Mouse (Mus musculus): ENCODE measurements at regions not wholly inside any gene's neighbourhood (a gene's known extent, or its start where the extent isn't known, plus 50 kb on each side); places are given as distances from the start of the nearest gene placed in this dataset.

DNA sequence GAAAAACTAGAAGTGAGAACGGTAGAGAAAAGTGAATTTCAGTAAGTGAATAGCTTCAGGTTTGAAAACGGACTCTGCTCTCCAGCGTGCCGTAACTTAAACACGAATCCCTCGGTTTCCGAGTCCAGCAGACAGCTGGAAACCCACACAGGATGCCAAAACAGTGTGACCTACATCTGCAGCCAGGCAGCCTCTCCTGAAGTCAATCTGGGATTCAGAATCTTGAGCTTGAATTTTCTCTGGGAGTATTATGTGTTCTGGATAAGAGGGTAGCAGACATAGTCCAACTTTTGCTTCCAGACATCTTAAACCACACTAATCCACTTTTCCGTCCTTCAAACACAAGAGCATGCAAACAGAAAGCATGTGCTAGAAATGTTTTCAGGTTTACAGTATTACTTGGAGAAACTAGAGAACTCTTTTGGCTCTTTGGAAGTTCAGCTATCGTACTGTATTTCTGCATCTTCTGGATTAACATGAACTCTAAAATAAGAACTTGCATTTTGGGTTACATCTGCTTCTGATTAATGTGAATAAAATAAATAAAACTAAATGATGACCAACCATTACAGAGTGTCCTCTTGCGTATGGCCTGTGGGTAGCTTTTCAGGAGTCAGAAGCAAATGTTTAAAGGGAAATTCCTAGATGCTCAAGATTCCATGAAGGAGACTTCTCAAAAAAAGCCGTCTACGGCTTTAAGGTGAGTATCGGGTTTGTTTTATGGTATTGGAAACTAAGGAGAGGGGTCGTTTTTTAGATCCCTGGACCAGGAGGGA lies 89.4 kb upstream of the Spats2l start:
- Histone ChIP-seq H3K4me1 (no peaks in the 10 kb centered on the region), H3K27me3 (replicated peaks) (no peaks in the 10 kb centered on the region), H3K4me2 (no peak overlapping the region), H3K9ac (no peak overlapping the region), H3K36me3 (replicated peaks) (no peaks in the 10 kb centered on the region), H3K9me3 (no peaks in the 10 kb centered on the region), H3K27ac (no peak overlapping the region), H3K4me3 (no peak overlapping the region)
- ATAC-seq (replicated peaks) = no peak
- whole genome bisulfite sequencing = 91% methylated on average over 14 of the region's 14 CpGs

DNA sequence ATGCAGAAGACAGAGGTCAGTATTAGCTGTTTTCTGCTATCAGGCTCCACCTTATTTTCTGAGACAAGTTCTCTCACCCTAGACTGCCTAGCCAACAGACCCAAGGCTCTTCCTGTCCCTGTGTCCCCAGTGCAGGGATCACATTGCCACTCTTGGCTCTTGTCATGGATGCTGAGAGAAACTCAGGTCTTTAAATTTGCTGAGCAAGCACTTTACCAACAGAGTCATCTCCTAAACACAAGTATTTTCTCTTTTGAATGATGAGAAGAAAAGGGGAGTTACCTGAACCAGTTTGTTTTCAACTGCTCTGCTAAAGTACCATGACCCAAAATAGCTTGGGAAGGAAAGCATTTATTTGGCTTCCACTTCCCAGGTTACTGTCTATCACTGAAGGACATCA lies 84.7 kb upstream of the Spats2l start:
- Histone ChIP-seq H3K9me3 (no peaks in the 10 kb centered on the region), H3K36me3 (replicated peaks) (no peaks in the 10 kb centered on the region), H3K9ac (no peak overlapping the region), H3K4me2 (no peak overlapping the region), H3K27ac (no peak overlapping the region), H3K27me3 (replicated peaks) (no peaks in the 10 kb centered on the region), H3K4me1 (no peaks in the 10 kb centered on the region), H3K4me3 (no peak overlapping the region)
- no peak for ATAC-seq (replicated peaks)

DNA sequence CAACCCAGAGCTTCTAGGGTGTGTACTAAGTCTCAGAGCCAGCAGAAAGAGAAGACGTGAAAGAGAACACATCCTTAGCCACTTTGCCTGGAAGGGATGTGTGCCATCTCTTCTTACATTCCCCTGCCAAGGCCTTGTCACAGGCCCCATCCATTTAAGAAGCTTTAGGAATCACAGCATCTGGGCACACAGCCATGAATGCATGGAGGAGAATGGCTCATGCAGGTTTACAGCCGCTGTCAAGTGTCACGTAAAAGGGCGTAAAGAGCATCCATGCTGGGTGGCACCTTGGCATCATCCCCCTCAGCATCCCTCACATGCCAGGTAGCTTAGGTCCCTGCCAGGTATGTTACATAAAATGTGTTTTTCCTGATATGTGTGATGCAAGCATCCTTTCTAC lies 66.1 kb upstream of the Spats2l start:
- no peak for ATAC-seq (replicated peaks)

DNA sequence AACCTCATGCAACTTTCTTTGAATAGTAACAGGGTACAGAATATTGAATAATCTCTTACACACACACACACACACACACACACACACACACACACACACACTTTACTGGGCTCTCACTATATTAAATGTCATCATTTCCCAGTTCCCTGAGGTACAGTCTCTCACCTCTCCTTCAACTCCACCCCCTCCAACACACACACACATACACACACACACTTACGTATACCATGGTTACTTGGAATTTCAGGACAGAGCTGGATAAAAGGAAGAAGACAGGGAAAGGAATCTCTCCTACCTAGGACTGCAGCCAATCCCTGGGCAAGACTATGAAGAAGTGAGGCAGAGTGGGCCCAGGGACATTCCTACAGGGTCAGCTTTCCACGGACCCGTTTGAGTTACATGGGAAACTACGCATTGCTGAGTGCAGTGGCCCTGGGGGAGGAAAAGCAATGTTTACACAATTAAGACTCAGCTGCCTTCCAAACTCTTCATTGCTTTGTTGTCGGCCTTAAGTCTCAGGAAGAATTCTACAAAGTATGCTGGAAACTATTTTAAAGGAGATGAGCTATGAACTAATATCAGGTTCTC lies 61.0 kb upstream of the Spats2l start:
- Histone ChIP-seq H3K27me3 (replicated peaks) (no peaks in the 10 kb centered on the region), H3K4me2 (no peak overlapping the region), H3K9ac (no peak overlapping the region), H3K9me3 (no peaks in the 10 kb centered on the region), H3K36me3 (replicated peaks) (no peaks in the 10 kb centered on the region), H3K27ac (no peak overlapping the region), H3K4me1 (no peaks in the 10 kb centered on the region), H3K4me3 (no peak overlapping the region)
- WGBS = 75% methylated on average over 5 of the region's 5 CpGs
- ATAC-seq (replicated peaks) = no peak

More for the DNA sequence above, 66.1 kb upstream of the Spats2l start:
- no peak overlapping the region for H3K4me3 ChIP-seq
- no peak overlapping the region for H3K9ac ChIP-seq
- H3K9me3 ChIP-seq = no peaks in the 10 kb centered on the region
- no peak overlapping the region for H3K27ac ChIP-seq
- 89% methylated on average over 4 of the region's 4 CpGs for WGBS
- no peaks in the 10 kb centered on the region for H3K27me3 ChIP-seq (replicated peaks)
- H3K4me1 ChIP-seq = 0 out of 2 replicates have a peak, but pooled peaks cover 3% of the 10 kb centered on the region
- H3K4me2 ChIP-seq = no peak overlapping the region
- no peaks in the 10 kb centered on the region for H3K36me3 ChIP-seq (replicated peaks)

DNA sequence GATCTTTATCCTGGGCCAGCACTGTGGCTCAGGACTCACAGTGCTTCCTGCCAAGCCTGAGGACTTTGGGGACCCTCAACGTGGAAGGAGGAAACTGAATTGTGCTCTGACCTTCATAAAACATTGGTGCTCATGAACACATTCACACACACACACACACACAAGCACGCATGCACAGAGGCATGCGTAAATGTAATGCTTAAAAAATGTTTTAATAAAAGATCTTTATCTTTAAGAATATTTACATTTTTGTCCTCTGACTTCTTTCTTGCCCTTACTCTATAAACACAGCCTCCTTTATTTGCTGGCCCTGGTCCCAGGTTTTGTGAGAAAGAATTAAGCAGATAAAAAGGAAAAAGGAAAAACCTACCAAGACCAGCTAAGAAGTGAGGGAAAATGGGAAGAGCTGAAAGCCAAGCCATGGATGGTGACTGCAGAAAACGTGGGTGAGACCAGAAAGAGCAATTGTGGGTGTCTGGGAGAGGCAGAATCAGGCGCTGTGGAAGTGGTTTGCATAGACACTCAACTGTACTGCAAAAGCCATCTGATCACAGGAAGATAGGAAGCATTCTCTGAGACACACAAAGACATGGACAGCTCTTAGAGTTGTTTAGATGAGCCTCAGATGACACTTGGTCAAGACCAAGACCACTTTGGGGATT lies 56.7 kb upstream of the Spats2l start:
- H3K9ac ChIP-seq = no peak overlapping the region
- H3K4me1 ChIP-seq = no peaks in the 10 kb centered on the region
- ATAC-seq (replicated peaks) = no peak
- no peak overlapping the region for H3K27ac ChIP-seq
- WGBS = 84% methylated on average over 5 of the region's 5 CpGs
- H3K9me3 ChIP-seq = no peaks in the 10 kb centered on the region
- no peak overlapping the region for H3K4me3 ChIP-seq
- H3K4me2 ChIP-seq = no peak overlapping the region
- no peaks in the 10 kb centered on the region for H3K27me3 ChIP-seq (replicated peaks)
- H3K36me3 ChIP-seq (replicated peaks) = no peaks in the 10 kb centered on the region

DNA sequence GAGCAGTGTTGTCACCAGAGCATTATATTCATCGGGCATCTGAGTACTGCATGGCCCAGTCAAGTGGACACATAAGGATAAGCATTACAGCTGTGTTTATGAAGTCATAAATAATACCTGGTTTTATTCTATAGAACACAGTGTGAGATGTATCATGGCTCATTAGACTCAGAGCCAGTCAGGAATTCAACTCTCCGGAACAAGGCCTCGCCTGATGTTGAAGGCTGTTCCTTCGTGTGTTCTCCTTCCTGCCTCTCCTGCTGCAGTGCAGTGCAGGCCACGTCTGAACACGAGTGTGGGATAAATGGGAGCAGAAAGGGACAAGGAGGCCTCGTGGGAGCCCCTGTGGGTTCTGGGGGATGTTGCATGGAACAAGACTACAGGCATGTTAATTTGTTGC lies 55.6 kb upstream of the Spats2l start:
- Histone ChIP-seq H3K9ac (no peak overlapping the region), H3K36me3 (replicated peaks) (no peaks in the 10 kb centered on the region)
- 75% methylated on average over 7 of the region's 7 CpGs for WGBS

More for the DNA sequence above, 55.6 kb upstream of the Spats2l start:
- Histone ChIP-seq H3K9me3 (no peaks in the 10 kb centered on the region), H3K4me3 (no peak overlapping the region), H3K27me3 (replicated peaks) (no peaks in the 10 kb centered on the region), H3K4me2 (no peak overlapping the region), H3K4me1 (no peaks in the 10 kb centered on the region), H3K27ac (no peak overlapping the region)
- ATAC-seq (replicated peaks) = no peak

Measured in midbrain, embryonic 15.5 days (tissue).